Mouse (Mus musculus) myocyte (in vitro differentiated cells): ENCODE measurements around the gene Epm2a. TPM values are rescaled to one million over a fixed set of nuclear protein-coding genes. Genes with fewer than 3 reads are reported as not detected.

ENCODE experiments used
- H3K27me3 ChIP-seq: one replicate; pipeline ENCODE4 v1.6.1; 2011; ENCODE audit not compliant: control insufficient read depth, insufficient read depth, insufficient read length
- H3K36me3 ChIP-seq: one replicate; pipeline ENCODE4 v1.6.1; 2011; ENCODE audit not compliant: control insufficient read depth, insufficient read depth
- H3K4me2 ChIP-seq: one replicate; pipeline ENCODE4 v1.6.1; 2011; ENCODE audit warnings: low read depth, control low read depth
- H3K4me3 ChIP-seq: one replicate; pipeline ENCODE4 v1.5.1; 2011; ENCODE audit warnings: mild to moderate bottlenecking, control low read depth, moderate library complexity
- H3K79me2 ChIP-seq: one replicate; pipeline ENCODE4 v1.6.1; 2011; ENCODE audit not compliant: control insufficient read depth, insufficient read depth
- H3ac ChIP-seq: one replicate; pipeline ENCODE4 v1.6.1; 2011; ENCODE audit not compliant: control insufficient read depth, insufficient read length
- CEBPB ChIP-seq: IDR thresholded peaks from 2 replicates; pipeline ENCODE4 v1.6.1; 2011; ENCODE audit warnings: mild to moderate bottlenecking, moderate library complexity; ENCODE audit not compliant: poor library complexity, insufficient read depth, severe bottlenecking
- E2F4 ChIP-seq: IDR thresholded peaks from one replicate; pipeline ENCODE4 v1.6.1; 2011; ENCODE audit warnings: mild to moderate bottlenecking, control low read depth, moderate library complexity; ENCODE audit not compliant: insufficient read depth
- MAX ChIP-seq: IDR thresholded peaks from one replicate; pipeline ENCODE4 v1.6.1; 2011; ENCODE audit warnings: low read depth, mild to moderate bottlenecking, control low read depth
- MYOD1 ChIP-seq, 3 experiments: IDR thresholded peaks; one replicate each; pipeline ENCODE4 v1.6.1; 2011; ENCODE audit warnings: control low read depth in 2 of 3, low read depth in 2 of 3, mild to moderate bottlenecking in 2 of 3, moderate library complexity in 1 of 3; ENCODE audit not compliant: insufficient read length in 2 of 3, control insufficient read depth in 1 of 3
- MYOG ChIP-seq, 3 experiments: IDR thresholded peaks; one replicate each; pipeline ENCODE4 v1.6.1; 2011; ENCODE audit warnings: control low read depth in 2 of 3, low read depth in 2 of 3, mild to moderate bottlenecking in 2 of 3; ENCODE audit not compliant: insufficient read length in 2 of 3, control insufficient read depth in 1 of 3, insufficient read depth in 1 of 3
- POLR2A ChIP-seq: IDR thresholded peaks from one replicate; pipeline ENCODE4 v1.6.1; 2011; ENCODE audit warnings: low read depth, mild to moderate bottlenecking, control low read depth, moderate library complexity; ENCODE audit not compliant: insufficient read length
- POLR2AphosphoS2 ChIP-seq: IDR thresholded peaks from one replicate; pipeline ENCODE4 v1.6.1; 2011; ENCODE audit warnings: low read depth, control low read depth; ENCODE audit not compliant: insufficient read length
- REST ChIP-seq: IDR thresholded peaks from one replicate; pipeline ENCODE4 v1.6.1; 2011; ENCODE audit warnings: mild to moderate bottlenecking, control low read depth, moderate library complexity; ENCODE audit not compliant: insufficient read depth, insufficient read length
- SRF ChIP-seq: IDR thresholded peaks from one replicate; pipeline ENCODE4 v1.6.1; 2011; ENCODE audit warnings: low read depth; ENCODE audit not compliant: control insufficient read depth, insufficient read length
- TCF12 ChIP-seq: IDR thresholded peaks from one replicate; pipeline ENCODE4 v1.6.1; 2011; ENCODE audit warnings: mild to moderate bottlenecking, control low read depth; ENCODE audit not compliant: poor library complexity, insufficient read depth, severe bottlenecking
- TCF3 ChIP-seq: IDR thresholded peaks from one replicate; pipeline ENCODE4 v1.6.1; 2011; ENCODE audit warnings: low read depth, control low read depth; ENCODE audit not compliant: insufficient read length
- USF1 ChIP-seq: IDR thresholded peaks from one replicate; pipeline ENCODE4 v1.6.1; 2011; ENCODE audit warnings: low read depth, mild to moderate bottlenecking, control low read depth, moderate library complexity
- polyA plus RNA-seq: library from polyadenylated mRNA; unstranded; fragments of >200 nt; fragmentation: generic; extraction: Trizol; gene quantifications from one replicate; pipeline ENCODE4 v1.2.1, GENCODE M21; 2012; ENCODE audit warnings: missing spikeins

The Epm2a gene
- polyA plus RNA-seq, 1 experiment = 1.0 TPM

- TF ChIP-seq POLR2AphosphoS2 (no peak), POLR2A (no peak), CEBPB (no peak), E2F4 (no peak), TCF3 (no peak), MYOG (IDR thresholded peaks at IDR 0.05; ENCODE audit: control insufficient read depth in 1 of 3, insufficient read depth in 1 of 3, insufficient read length in 2 of 3, low read depth in 2 of 3) (no peak), REST (no peak), SRF (no peak), MAX (no peak), USF1 (no peak), TCF12 (no peak), MYOD1 (IDR thresholded peaks at IDR 0.05; ENCODE audit: control insufficient read depth in 1 of 3, insufficient read length in 2 of 3, low read depth in 2 of 3) (no peak)
- no peaks in the 10 kb centered on the region for H3K79me2 ChIP-seq
- H3K4me3 ChIP-seq = no peak overlapping the region
- H3K4me2 ChIP-seq = no peak overlapping the region
- no peak overlapping the region for H3ac ChIP-seq
- no peaks in the 10 kb centered on the region for H3K27me3 ChIP-seq
- H3K36me3 ChIP-seq = no peaks in the 10 kb centered on the region
These were observed 19.8 kb downstream of the Epm2a start for GRCm38 (mm10) chr10:11362896-11363487.

GRCm38 (mm10) chr10:11381302-11381701 lies 38.1 kb downstream of the Epm2a start:
- no peak overlapping the region for H3K4me3 ChIP-seq
- no peak for TF ChIP-seq E2F4
- TF ChIP-seq SRF = no peak
- TF ChIP-seq TCF12 = no peak
- no peak for TF ChIP-seq USF1
- no peak for TF ChIP-seq MYOD1 (IDR thresholded peaks at IDR 0.05; ENCODE audit: control insufficient read depth in 1 of 3, insufficient read length in 2 of 3, low read depth in 2 of 3)
- no peak for TF ChIP-seq MAX
- no peak for TF ChIP-seq REST
- no peak for TF ChIP-seq POLR2A
- no peak for TF ChIP-seq MYOG (IDR thresholded peaks at IDR 0.05; ENCODE audit: control insufficient read depth in 1 of 3, insufficient read depth in 1 of 3, insufficient read length in 2 of 3, low read depth in 2 of 3)
- TF ChIP-seq CEBPB = no peak
- TF ChIP-seq TCF3 = no peak
- no peaks in the 10 kb centered on the region for H3K27me3 ChIP-seq
- no peak overlapping the region for H3K4me2 ChIP-seq
- H3K79me2 ChIP-seq = no peaks in the 10 kb centered on the region
- no peak overlapping the region for H3ac ChIP-seq
- no peaks in the 10 kb centered on the region for H3K36me3 ChIP-seq

GRCm38 (mm10) chr10:11410926-11411325 lies 67.7 kb downstream of the Epm2a start:
- no peaks in the 10 kb centered on the region for H3K36me3 ChIP-seq
- no peak overlapping the region for H3ac ChIP-seq
- TF ChIP-seq USF1 (no peak), REST (no peak), CEBPB (no peak), MYOG (IDR thresholded peaks at IDR 0.05; ENCODE audit: control insufficient read depth in 1 of 3, insufficient read depth in 1 of 3, insufficient read length in 2 of 3, low read depth in 2 of 3) (no peak), SRF (no peak), E2F4 (no peak), POLR2A (no peak)
- H3K27me3 ChIP-seq = no peaks in the 10 kb centered on the region
- H3K79me2 ChIP-seq = no peaks in the 10 kb centered on the region
- no peak overlapping the region for H3K4me3 ChIP-seq
- no peak overlapping the region for H3K4me2 ChIP-seq

GRCm38 (mm10) chr10:11420071-11420470 lies 76.9 kb downstream of the Epm2a start:
- Histone ChIP-seq H3K27me3 (no peaks in the 10 kb centered on the region), H3K79me2 (no peaks in the 10 kb centered on the region), H3K4me2 (no peak overlapping the region), H3ac (no peak overlapping the region), H3K4me3 (no peak overlapping the region), H3K36me3 (no peaks in the 10 kb centered on the region)
- TF ChIP-seq TCF3 = no peak
- no peak for TF ChIP-seq CEBPB
- TF ChIP-seq POLR2AphosphoS2 = no peak
- no peak for TF ChIP-seq REST
